Mouse (Mus musculus) liver, embryonic 14.5 days (tissue): Measurements from ENCODE around the gene Tmprss11c.

ENCODE experiments used
- CTCF ChIP-seq: IDR thresholded peaks from 2 replicates; pipeline ENCODE4 v1.5.1; 2016; ENCODE audit warnings: antibody characterized with exemption, low read depth, control low read depth
- EP300 ChIP-seq: IDR thresholded peaks from 2 replicates; pipeline ENCODE4 v1.6.1; 2016; ENCODE audit warnings: antibody characterized with exemption, low read depth

DNA sequence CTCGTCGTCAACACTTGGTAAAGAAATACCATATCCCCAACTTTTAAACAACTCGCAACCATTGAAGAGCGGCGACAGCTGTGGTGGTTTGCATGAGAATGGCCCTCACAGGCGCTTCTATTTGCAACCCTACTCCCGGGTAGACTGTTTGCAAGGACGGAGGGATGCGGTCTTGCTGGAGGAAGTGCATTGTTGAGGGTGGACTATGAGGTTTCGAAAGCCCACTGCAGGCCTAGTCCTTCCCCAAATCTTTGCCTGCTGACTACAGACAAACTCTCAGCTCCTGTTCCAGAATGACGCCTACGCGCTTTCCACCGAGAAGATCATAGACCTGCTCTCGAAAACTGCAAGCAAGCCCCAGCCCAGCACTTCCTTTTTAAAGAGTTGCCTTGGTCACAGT, 98.8 kb downstream of the Tmprss11c start:
- no peak for TF ChIP-seq CTCF
- no peak for TF ChIP-seq EP300
